Mouse (Mus musculus) neural tube, embryonic 14.5 days (tissue): ENCODE measurements around the gene Dpp3. TPM values are rescaled to one million over a fixed set of nuclear protein-coding genes. Genes with fewer than 3 reads are reported as not detected.
"Not testable (repeated sequence)": the region's sequence is repeated elsewhere in the genome, so short reads cannot be mapped to it uniquely, and the experiment has no call there.

Experiments
- ATAC-seq: fragments of 200-750 bp; cut with Nextera tagmentation; 2 replicates; pipeline ENCODE4 v1.8.0; 2017; ENCODE audit warnings: low read depth, mild to moderate bottlenecking, moderate TSS enrichment, moderate library complexity
- H3K27ac ChIP-seq: fragments of 300-500 bp; sonication (generic); 2 replicates; pipeline ENCODE4 v1.5.1; 2014; ENCODE audit warnings: low read depth, mild to moderate bottlenecking, control low read depth, low read length, moderate library complexity, mixed read lengths
- H3K27me3 ChIP-seq: fragments of 300-500 bp; sonication (generic); 2 replicates; pipeline ENCODE4 v1.6.1; 2014; ENCODE audit warnings: low read length; ENCODE audit not compliant: control insufficient read depth, insufficient read depth
- H3K36me3 ChIP-seq: fragments of 300-500 bp; sonication (generic); 2 replicates; pipeline ENCODE4 v1.6.1; 2014; ENCODE audit warnings: low read length, mixed read lengths; ENCODE audit not compliant: control insufficient read depth, insufficient read depth
- H3K4me1 ChIP-seq: fragments of 300-500 bp; sonication (generic); 2 replicates; pipeline ENCODE4 v1.6.1; 2014; ENCODE audit warnings: low read length; ENCODE audit not compliant: control insufficient read depth, insufficient read depth
- H3K4me2 ChIP-seq: fragments of 300-500 bp; sonication (generic); 2 replicates; pipeline ENCODE4 v1.6.1; 2014; ENCODE audit warnings: mild to moderate bottlenecking, low read depth, low read length, control low read depth
- H3K4me3 ChIP-seq: fragments of 300-500 bp; sonication (generic); 2 replicates; pipeline ENCODE4 v1.5.1; 2014; ENCODE audit warnings: low read depth, low read length, control low read depth, mixed read lengths
- H3K9ac ChIP-seq: fragments of 300-500 bp; sonication (generic); replicated peaks from 2 replicates; pipeline ENCODE4 v1.6.1; 2014; ENCODE audit warnings: low read depth, mild to moderate bottlenecking, control low read depth, low read length, mixed read lengths
- H3K9me3 ChIP-seq: fragments of 300-500 bp; sonication (generic); 2 replicates; pipeline ENCODE4 v1.6.1; 2016; ENCODE audit warnings: low read length; ENCODE audit not compliant: control insufficient read depth
- WGBS: fragments of 180-500 bp; shearing (Covaris S2); extraction: QIAGEN DNeasy Blood & Tissue Kit; methylation state at CpG from one replicate; pipeline ENCODE4 v1.1.7; 2014; 5-methylcytosine and 5-hydroxymethylcytosine counted together
- polyA plus RNA-seq: library from polyadenylated mRNA; unstranded; fragments of >200 nt; fragmentation: Nextera tagmentation; extraction: Ambion mirVana; gene quantifications from 2 replicates; pipeline ENCODE4 v1.2.1, GENCODE M21; 2014

Gene Dpp3
- polyA plus RNA-seq, 1 experiment from 2014 or later: 75.9 TPM

DNA sequence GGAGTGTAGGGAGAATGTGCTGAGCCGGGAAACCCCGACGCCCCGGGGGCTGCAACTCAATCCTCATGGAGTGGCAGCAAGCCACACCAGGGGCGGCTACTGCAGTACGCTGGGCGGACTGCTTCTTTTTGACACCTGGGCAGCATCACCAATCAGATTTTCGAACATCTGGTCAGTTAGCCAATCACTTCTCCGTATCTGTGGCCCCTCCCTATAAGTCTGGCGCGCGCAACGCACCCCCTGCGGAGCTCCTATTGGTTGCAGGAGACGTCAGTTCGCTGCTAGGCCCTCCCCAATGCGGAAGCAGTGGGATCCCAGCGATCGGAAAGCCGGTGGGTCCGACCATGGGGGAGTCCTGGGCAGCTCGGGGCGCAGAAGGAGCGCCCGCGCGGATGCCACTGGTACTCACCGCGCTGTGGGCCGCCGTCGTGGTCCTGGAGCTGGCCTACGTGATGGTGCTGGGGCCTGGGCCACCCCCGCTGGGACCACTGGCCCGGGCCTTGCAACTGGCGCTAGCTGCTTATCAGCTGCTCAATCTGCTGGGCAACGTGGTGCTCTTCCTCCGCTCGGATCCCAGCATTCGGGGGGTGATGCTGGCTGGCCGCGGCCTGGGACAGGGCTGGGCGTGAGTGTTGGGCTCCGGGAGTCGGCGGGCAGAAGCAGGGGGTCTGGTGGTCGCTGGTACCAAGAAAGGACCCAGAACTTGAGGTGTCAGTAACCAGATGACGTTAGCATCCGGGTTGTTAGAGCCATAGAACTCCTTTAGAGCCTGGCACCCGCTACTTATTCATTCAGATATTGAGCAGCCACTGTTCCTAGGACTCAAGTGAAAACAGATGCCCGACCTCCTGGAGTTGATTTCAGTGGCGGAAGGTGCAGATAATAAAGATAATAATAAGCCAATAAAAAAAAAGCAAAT is 49.4 kb downstream of the Dpp3 start, which contains the start of gene Zdhhc24:
Gene Zdhhc24, plus strand, starts transcription at position 264 of the 919 bp plus-strand sequence.
- 2% methylated on average over 52 of the region's 52 CpGs for WGBS

DNA sequence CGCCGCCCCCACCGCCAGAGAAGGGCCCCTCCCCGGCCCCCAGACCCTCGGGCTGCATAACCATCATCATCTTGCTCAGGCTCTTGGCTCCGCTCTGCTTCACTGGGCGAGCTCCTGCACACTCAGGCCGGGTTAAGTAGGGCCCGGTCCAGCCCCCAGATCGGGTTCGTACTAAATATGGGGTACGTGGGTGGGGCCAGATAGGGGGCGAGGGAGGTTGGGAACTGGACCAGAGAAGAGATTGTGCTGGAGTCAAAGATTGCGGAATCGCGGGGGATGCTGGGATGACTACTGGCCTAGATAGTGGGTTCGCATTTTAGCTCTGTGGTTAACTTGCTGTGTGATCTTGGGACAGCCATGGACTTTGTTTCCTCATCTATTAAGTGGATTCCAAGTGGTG is 50.3 kb downstream of the Dpp3 start, which contains the start of gene Actn3:
Gene Actn3, minus strand, starts transcription at position 125 of the 400 bp plus-strand sequence.
- Histone ChIP-seq H3K36me3 (no peaks in the 10 kb centered on the region), H3K9me3 (no peaks in the 10 kb centered on the region), H3K9ac (peak within 1 kb of the TSS; percentile 67), H3K4me3 (peak within 1 kb of the TSS; percentile 54), H3K4me1 (peaks cover 11% of the 10 kb centered on the region; the same call in 1 of the 2 replicates), H3K27ac (peak within 1 kb of the TSS; percentile 49), H3K27me3 (no peaks in the 10 kb centered on the region), H3K4me2 (peak within 1 kb of the TSS; percentile 86)
- no peak for ATAC-seq
- 3% methylated on average over 17 of the region's 17 CpGs for WGBS

More for the DNA sequence above, 49.4 kb downstream of the Dpp3 start, which contains the start of gene Zdhhc24:
- H3K27me3 ChIP-seq: no peaks in the 10 kb centered on the region
- H3K4me1 ChIP-seq: peaks cover 11% of the 10 kb centered on the region; the same call in 1 of the 2 replicates
- ATAC-seq: peak; percentile 98
- H3K36me3 ChIP-seq: no peaks in the 10 kb centered on the region
- peak within 1 kb of the TSS; percentile 67 for H3K9ac ChIP-seq
- H3K27ac ChIP-seq: peak within 1 kb of the TSS; percentile 49
- no peaks in the 10 kb centered on the region for H3K9me3 ChIP-seq
- peak within 1 kb of the TSS; percentile 86 for H3K4me2 ChIP-seq
- H3K4me3 ChIP-seq: peak within 1 kb of the TSS; percentile 54

DNA sequence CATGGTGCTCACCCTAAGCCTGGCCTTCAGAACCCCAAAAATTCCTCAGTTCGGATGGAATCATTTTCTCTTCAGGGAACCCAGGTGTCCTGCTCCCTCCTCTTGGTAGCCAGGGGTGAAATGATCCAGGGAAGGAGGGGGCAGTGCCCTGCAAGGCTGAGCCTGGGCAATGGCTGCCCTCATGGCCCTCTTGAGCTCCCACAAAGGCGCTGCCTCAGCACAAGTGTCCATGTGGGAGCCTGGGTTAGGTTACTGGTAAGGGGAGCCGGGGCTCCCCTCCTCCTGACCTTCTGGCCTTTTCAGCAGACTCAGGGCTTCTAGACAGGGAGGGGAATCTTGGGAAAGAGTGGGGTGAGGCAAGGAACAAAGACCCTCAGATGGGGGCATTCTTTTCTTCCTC is 51.3 kb downstream of the Dpp3 start:
- H3K4me2 ChIP-seq: no peak overlapping the region
- no peaks in the 10 kb centered on the region for H3K36me3 ChIP-seq
- no peak overlapping the region for H3K4me3 ChIP-seq
- H3K27ac ChIP-seq: no peak overlapping the region
- no peaks in the 10 kb centered on the region for H3K27me3 ChIP-seq
- WGBS: 75% methylated on average over 3 of the region's 3 CpGs
- no peak overlapping the region for H3K9ac ChIP-seq
- ATAC-seq: no peak
- no peaks in the 10 kb centered on the region for H3K9me3 ChIP-seq
- peaks cover 11% of the 10 kb centered on the region; the same call in 1 of the 2 replicates for H3K4me1 ChIP-seq

DNA sequence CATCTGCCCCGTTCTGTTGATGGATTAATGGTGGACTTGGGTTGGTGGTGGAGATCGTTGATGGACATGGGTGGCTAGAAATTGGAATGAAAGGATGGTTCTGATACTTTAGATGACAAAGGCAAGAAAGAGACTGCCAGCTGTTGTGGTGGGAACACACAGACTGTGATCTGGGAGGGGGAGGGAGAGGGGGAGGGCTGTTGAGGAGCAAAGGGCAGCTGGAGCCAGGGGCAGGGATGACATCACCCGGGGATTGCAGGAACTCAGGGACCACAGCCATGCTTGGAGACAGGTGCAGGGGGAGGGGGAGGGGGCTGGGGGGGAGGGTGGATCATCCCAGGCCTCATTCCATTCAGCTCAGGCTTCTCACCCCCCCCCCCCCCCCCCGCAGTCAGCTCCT is 51.8 kb downstream of the Dpp3 start:
- Histone ChIP-seq H3K4me1 (peaks cover 11% of the 10 kb centered on the region; the same call in 1 of the 2 replicates), H3K9me3 (no peaks in the 10 kb centered on the region), H3K4me2 (no peak overlapping the region), H3K36me3 (no peaks in the 10 kb centered on the region), H3K27me3 (no peaks in the 10 kb centered on the region), H3K9ac (no peak overlapping the region), H3K4me3 (no peak overlapping the region), H3K27ac (no peak overlapping the region)
- 62% methylated on average over 3 of the region's 4 CpGs for WGBS
- no peak for ATAC-seq

DNA sequence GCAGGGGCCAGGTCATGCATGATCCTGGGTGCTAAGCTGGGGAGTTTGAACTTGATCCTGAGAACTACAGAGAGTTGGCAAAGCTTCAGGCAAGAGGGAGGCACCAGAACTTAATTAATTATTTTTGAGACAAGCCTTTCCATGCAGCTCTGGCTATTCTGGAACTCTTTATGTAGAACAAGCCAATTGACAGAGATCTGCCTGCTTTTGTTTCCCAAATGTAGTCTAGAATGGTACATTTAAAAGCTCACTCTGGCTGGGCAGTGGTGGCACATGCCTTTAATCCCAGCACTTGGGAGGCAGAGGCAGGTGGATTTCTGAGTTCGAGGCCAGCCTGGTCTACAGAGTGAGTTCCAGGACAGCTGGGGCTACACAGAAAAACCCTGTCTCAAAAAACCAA is 53.5 kb downstream of the Dpp3 start:
- not testable (repeated sequence) for ATAC-seq
- 94% methylated on average over 1 of the region's 1 CpGs for WGBS

DNA sequence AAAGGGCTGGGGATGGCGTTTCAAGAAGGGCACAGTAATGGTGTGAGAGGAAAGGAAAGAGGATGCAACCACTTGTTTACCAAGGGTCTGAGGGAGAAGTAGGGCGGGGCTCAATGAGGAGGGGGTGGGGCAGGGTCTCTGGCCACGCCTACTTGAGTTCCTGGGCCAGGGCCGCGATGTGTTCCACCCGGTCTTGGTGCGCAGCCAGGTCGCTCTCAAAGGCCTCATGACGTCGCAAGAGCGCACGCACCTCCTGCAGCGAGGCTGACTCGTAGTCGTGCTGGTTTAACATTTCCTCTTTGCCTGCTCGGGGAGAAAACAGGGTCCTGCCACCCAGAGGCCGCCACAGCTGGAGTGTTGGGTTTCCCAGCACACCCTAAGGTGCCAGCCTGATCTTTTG is 62.9 kb downstream of the Dpp3 start:
- Histone ChIP-seq H3K4me2 (peak overlapping the region; percentile 18; the same call in 1 of the 2 replicates), H3K27me3 (no peaks in the 10 kb centered on the region), H3K27ac (no peak overlapping the region), H3K36me3 (no peaks in the 10 kb centered on the region), H3K9me3 (no peaks in the 10 kb centered on the region), H3K4me1 (no peaks in the 10 kb centered on the region), H3K9ac (no peak overlapping the region), H3K4me3 (no peak overlapping the region)
- WGBS: 7% methylated on average over 17 of the region's 17 CpGs
- ATAC-seq: no peak

More for the DNA sequence above, 53.5 kb downstream of the Dpp3 start:
- not testable (repeated sequence) for H3K27ac ChIP-seq, H3K36me3 ChIP-seq, H3K9me3 ChIP-seq, H3K27me3 ChIP-seq, H3K4me2 ChIP-seq, H3K9ac ChIP-seq, H3K4me3 ChIP-seq
- peaks cover 11% of the 10 kb centered on the region; the same call in 1 of the 2 replicates for H3K4me1 ChIP-seq

DNA sequence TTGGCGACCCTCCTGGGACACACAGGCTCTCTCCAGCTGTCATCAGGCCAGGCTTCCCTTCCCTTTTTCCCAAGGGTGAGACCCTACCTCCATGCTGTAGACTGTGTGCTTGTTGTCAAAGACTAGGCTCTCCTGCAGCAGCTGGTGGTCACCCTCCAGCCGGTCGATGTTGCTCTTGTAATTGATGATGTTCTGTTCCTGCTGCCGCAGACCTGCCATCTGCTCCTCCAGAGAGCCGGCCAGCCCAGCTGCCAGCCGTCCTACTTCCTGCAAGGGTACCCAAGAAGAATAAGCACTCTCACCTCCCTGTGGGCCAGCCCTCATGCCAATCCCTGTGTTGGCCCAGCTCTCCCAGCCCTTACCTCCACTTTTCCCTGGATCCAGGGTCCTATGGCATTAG is 65.0 kb downstream of the Dpp3 start:
- H3K27ac ChIP-seq: no peak overlapping the region
- no peak for ATAC-seq
- H3K36me3 ChIP-seq: no peaks in the 10 kb centered on the region
- no peaks in the 10 kb centered on the region for H3K4me1 ChIP-seq
- H3K4me3 ChIP-seq: no peak overlapping the region
- H3K4me2 ChIP-seq: no peak overlapping the region
- WGBS: 56% methylated on average over 6 of the region's 6 CpGs
- no peaks in the 10 kb centered on the region for H3K27me3 ChIP-seq
- no peak overlapping the region for H3K9ac ChIP-seq
- no peaks in the 10 kb centered on the region for H3K9me3 ChIP-seq

DNA sequence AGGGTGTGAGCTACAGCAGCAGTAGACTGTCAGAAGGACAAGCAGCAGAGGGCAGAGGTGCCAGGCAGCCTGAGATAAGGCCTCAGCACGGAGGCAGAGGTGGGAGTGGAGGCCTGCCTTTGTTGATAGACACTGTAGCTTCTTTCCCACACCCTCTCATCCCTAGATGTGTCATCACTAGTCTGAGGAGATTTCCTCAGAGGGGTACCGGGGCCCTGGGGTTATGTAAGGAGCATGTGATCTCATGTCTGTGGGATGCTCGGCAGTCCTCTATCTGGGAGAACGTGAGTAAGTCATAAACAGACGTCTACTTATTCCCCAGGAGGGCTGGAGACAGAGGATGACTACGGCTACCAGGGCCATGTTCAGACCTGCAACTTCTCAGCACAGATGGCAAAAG is 69.0 kb downstream of the Dpp3 start:
- no peaks in the 10 kb centered on the region for H3K36me3 ChIP-seq
- H3K27me3 ChIP-seq: no peaks in the 10 kb centered on the region
- no peak overlapping the region for H3K27ac ChIP-seq
- no peak for ATAC-seq
- H3K4me2 ChIP-seq: no peak overlapping the region
- no peaks in the 10 kb centered on the region for H3K9me3 ChIP-seq
- no peak overlapping the region for H3K9ac ChIP-seq
- no peak overlapping the region for H3K4me3 ChIP-seq
- WGBS: 70% methylated on average over 6 of the region's 6 CpGs
- peaks cover 12% of the 10 kb centered on the region; the same call in 1 of the 2 replicates for H3K4me1 ChIP-seq
